Mouse (Mus musculus) liver, embryonic 14.5 days (tissue): ENCODE results near the gene Ly6g6c.

Experiments used
- CTCF ChIP-seq: IDR thresholded peaks from 2 replicates; pipeline ENCODE4 v1.5.1; 2016; ENCODE audit warnings: antibody characterized with exemption, low read depth, control low read depth
- EP300 ChIP-seq: IDR thresholded peaks from 2 replicates; pipeline ENCODE4 v1.6.1; 2016; ENCODE audit warnings: antibody characterized with exemption, low read depth

DNA sequence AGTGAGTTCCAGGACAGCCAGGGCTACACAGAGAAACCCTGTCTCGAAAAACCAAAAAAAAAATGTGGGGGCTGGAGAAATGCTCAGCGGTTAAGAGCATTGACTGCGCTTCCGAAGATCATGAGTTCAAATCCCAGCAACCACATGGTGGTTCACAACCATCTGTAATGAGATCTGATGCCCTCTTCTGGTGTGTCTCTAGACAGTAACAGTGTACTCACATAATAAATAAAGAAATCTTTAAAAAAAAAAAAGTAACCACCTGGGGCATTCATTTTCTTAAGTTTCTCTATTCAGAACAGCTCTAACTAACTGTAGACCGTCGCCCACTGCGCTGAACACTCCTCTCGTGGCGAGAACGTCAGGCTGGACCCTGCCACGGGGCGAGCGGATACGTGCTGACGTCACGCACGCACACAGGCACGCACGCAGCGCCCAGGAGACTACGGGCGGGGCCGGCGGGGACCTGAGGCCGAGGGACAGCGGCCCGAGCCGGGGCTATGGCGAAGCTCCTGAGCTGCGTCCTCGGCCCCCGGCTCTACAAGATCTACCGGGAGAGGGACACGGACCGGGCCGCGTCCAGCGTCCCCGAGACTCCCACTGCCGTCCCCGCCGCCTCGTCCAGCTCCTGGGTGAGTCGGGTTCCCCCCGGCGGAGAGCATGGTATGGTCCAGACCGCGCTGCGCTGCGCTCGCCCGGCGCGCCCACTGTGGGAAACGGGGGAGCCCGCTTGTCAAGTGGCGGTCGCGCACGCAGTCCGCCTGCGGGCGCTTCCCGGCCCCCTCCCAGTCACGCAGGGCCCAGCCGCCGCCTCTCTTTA lies 23.8 kb downstream of the Ly6g6c start, which contains the start of gene Abhd16a:
- TF ChIP-seq CTCF (peak; percentile 22), EP300 (no peak)
